Mouse (Mus musculus): ENCODE results near the gene Ankrd63. TPM values are rescaled to one million over a fixed set of nuclear protein-coding genes. Genes with fewer than 3 reads are reported as not detected.
"Not testable (repeated sequence)": the region's sequence is repeated elsewhere in the genome, so short reads cannot be mapped to it uniquely, and the experiment has no call there.

The Ankrd63 gene
- polyA plus RNA-seq, 1 experiment from 2014 or later, result not detected

- peaks cover 66% of the 10 kb centered on the region for H3K27me3 ChIP-seq (replicated peaks; ENCODE audit: low read depth, poor library complexity, severe bottlenecking)
- peaks cover 50% of the 10 kb centered on the region for H3K4me1 ChIP-seq
- no peak overlapping the region for H3K4me3 ChIP-seq
- H3K9me3 ChIP-seq, result no peaks in the 10 kb centered on the region
- no peak for DNase-seq (ENCODE audit: low spot score)
- H3K36me3 ChIP-seq (replicated peaks), result no peaks in the 10 kb centered on the region
- no peak overlapping the region for H3K27ac ChIP-seq (replicated peaks)
- WGBS, result 78% methylated on average over 9 of the region's 9 CpGs
Measured at GRCm38 (mm10) chr2:118661891-118662290, 41.9 kb downstream of the Ankrd63 start.

GRCm38 (mm10) chr2:118659998-118660452, 43.7 kb downstream of the Ankrd63 start:
- no peaks in the 10 kb centered on the region for H3K36me3 ChIP-seq (replicated peaks)
- no peaks in the 10 kb centered on the region for H3K9me3 ChIP-seq
- H3K4me1 ChIP-seq, result peaks cover 52% of the 10 kb centered on the region
- WGBS, result under 1% methylated on average over 4 of the region's 4 CpGs
- H3K4me3 ChIP-seq, result peak overlapping the region; percentile 54
- peak; percentile 66 for DNase-seq (ENCODE audit: low spot score)
- H3K27me3 ChIP-seq (replicated peaks; ENCODE audit: low read depth, poor library complexity, severe bottlenecking), result peaks cover 48% of the 10 kb centered on the region
- peak overlapping the region; percentile 84 for H3K27ac ChIP-seq (replicated peaks)

GRCm38 (mm10) chr2:118659493-118659892, 44.3 kb downstream of the Ankrd63 start:
- no peak for DNase-seq (ENCODE audit: low spot score)
- Histone ChIP-seq H3K9me3 (no peaks in the 10 kb centered on the region), H3K36me3 (replicated peaks) (no peaks in the 10 kb centered on the region), H3K27ac (replicated peaks) (peak overlapping the region; percentile 84), H3K4me3 (peak overlapping the region; percentile 54; the same call in 1 of the 2 replicates), H3K4me1 (peaks cover 51% of the 10 kb centered on the region), H3K27me3 (replicated peaks; ENCODE audit: low read depth, poor library complexity, severe bottlenecking) (peaks cover 42% of the 10 kb centered on the region)
- 88% methylated on average over 12 of the region's 12 CpGs for WGBS

- Histone ChIP-seq H3K4me1 (peaks cover 51% of the 10 kb centered on the region), H3K9me3 (no peaks in the 10 kb centered on the region), H3K27me3 (replicated peaks; ENCODE audit: low read depth, poor library complexity, severe bottlenecking) (peaks cover 38% of the 10 kb centered on the region), H3K4me3 (no peak overlapping the region), H3K27ac (replicated peaks) (peak overlapping the region; percentile 84), H3K36me3 (replicated peaks) (no peaks in the 10 kb centered on the region)
- WGBS, result 65% methylated on average over 1 of the region's 1 CpGs
- no peak for DNase-seq (ENCODE audit: low spot score)
Measured at GRCm38 (mm10) chr2:118659077-118659476, 44.7 kb downstream of the Ankrd63 start.

- Histone ChIP-seq H3K27me3 (replicated peaks; ENCODE audit: low read depth, poor library complexity, severe bottlenecking) (peaks cover 32% of the 10 kb centered on the region), H3K9me3 (no peaks in the 10 kb centered on the region), H3K4me1 (peaks cover 46% of the 10 kb centered on the region), H3K27ac (replicated peaks) (no peak overlapping the region), H3K36me3 (replicated peaks) (no peaks in the 10 kb centered on the region), H3K4me3 (no peak overlapping the region)
- peak; percentile 34 for DNase-seq (ENCODE audit: low spot score)
- 40% methylated on average over 4 of the region's 4 CpGs for WGBS
Measured at GRCm38 (mm10) chr2:118658457-118658856, 45.3 kb downstream of the Ankrd63 start.

GRCm38 (mm10) chr2:118656688-118657281, 47.0 kb downstream of the Ankrd63 start:
- Histone ChIP-seq H3K27ac (replicated peaks) (peak overlapping the region; percentile 44; the same call in 1 of the 2 replicates), H3K9me3 (no peaks in the 10 kb centered on the region), H3K36me3 (replicated peaks) (no peaks in the 10 kb centered on the region), H3K4me1 (peaks cover 34% of the 10 kb centered on the region), H3K27me3 (replicated peaks; ENCODE audit: low read depth, poor library complexity, severe bottlenecking) (peaks cover 15% of the 10 kb centered on the region), H3K4me3 (no peak overlapping the region)
- DNase-seq (ENCODE audit: low spot score), result no peak
- 24% methylated on average over 3 of the region's 3 CpGs for WGBS

- H3K9me3 ChIP-seq; H3K4me3 ChIP-seq; H3K27me3 ChIP-seq (replicated peaks; ENCODE audit: low read depth, poor library complexity, severe bottlenecking); H3K4me1 ChIP-seq; DNase-seq (ENCODE audit: low spot score); H3K27ac ChIP-seq (replicated peaks): not testable (repeated sequence)
- H3K36me3 ChIP-seq (replicated peaks), result peaks cover 10% of the 10 kb centered on the region
- 63% methylated on average over 2 of the region's 2 CpGs for WGBS
Measured at GRCm38 (mm10) chr2:118650697-118651096, 53.1 kb downstream of the Ankrd63 start.

Other genes starting within 250 kb of the Ankrd63 start
- 234 and 245 TPM in 2 replicates for gene Srp14, start 224.3 kb downstream of the Ankrd63 start, polyA plus RNA-seq (2016; fragmentation: Nextera tagmentation; extraction: Ambion mirVana)
- 5.6 and 6.0 TPM in 2 replicates for gene Bmf, start 154.3 kb downstream of the Ankrd63 start, polyA plus RNA-seq (2016; fragmentation: Nextera tagmentation; extraction: Ambion mirVana)
- 162 and 169 TPM in 2 replicates for gene Bub1b, start 105.8 kb downstream of the Ankrd63 start, polyA plus RNA-seq (2016; fragmentation: Nextera tagmentation; extraction: Ambion mirVana)
- gene Pak6, start 40.7 kb downstream of the Ankrd63 start, polyA plus RNA-seq (2016; fragmentation: Nextera tagmentation; extraction: Ambion mirVana), result 0.45 and 0.72 TPM in 2 replicates
- gene Plcb2, start 24.5 kb upstream of the Ankrd63 start, polyA plus RNA-seq (2016; fragmentation: Nextera tagmentation; extraction: Ambion mirVana), result 0.41 and 0.44 TPM in 2 replicates
- 15.8 and 16.8 TPM in 2 replicates for gene Inafm2, start 41.8 kb upstream of the Ankrd63 start, polyA plus RNA-seq (2016; fragmentation: Nextera tagmentation; extraction: Ambion mirVana)
- gene Ccdc9b, start 58.7 kb upstream of the Ankrd63 start, polyA plus RNA-seq (2016; fragmentation: Nextera tagmentation; extraction: Ambion mirVana), result 0.29 and 0.41 TPM in 2 replicates
- not detected in 2 replicates for gene Phgr1, start 68.8 kb upstream of the Ankrd63 start, polyA plus RNA-seq (2016; fragmentation: Nextera tagmentation; extraction: Ambion mirVana)
- 1.2 and 1.4 TPM in 2 replicates for gene Disp2, start 75.8 kb upstream of the Ankrd63 start, polyA plus RNA-seq (2016; fragmentation: Nextera tagmentation; extraction: Ambion mirVana)
- gene Knstrn, start 110.0 kb upstream of the Ankrd63 start, polyA plus RNA-seq (2016; fragmentation: Nextera tagmentation; extraction: Ambion mirVana), result 149 and 150 TPM in 2 replicates
- 74.0 and 81.3 TPM in 2 replicates for gene Ivd, start 158.0 kb upstream of the Ankrd63 start, polyA plus RNA-seq (2016; fragmentation: Nextera tagmentation; extraction: Ambion mirVana)
- 3.2 and 3.3 TPM in 2 replicates for gene Bahd1, start 196.4 kb upstream of the Ankrd63 start, polyA plus RNA-seq (2016; fragmentation: Nextera tagmentation; extraction: Ambion mirVana)
- 20.8 and 22.2 TPM in 2 replicates for gene Chst14, start 222.5 kb upstream of the Ankrd63 start, polyA plus RNA-seq (2016; fragmentation: Nextera tagmentation; extraction: Ambion mirVana)